Mouse (Mus musculus): ENCODE data around the gene Mia2.
A peak's percentile ranks its signal among the peaks of the same experiment; 100 is the strongest.

Mia2 gene

GRCm38 (mm10) chr12:59105914-59106313 is 10.3 kb downstream of the Mia2 start:
- no peak for DNase-seq

GRCm38 (mm10) chr12:59106491-59106890 is 10.9 kb downstream of the Mia2 start:
- no peak for DNase-seq

DNA sequence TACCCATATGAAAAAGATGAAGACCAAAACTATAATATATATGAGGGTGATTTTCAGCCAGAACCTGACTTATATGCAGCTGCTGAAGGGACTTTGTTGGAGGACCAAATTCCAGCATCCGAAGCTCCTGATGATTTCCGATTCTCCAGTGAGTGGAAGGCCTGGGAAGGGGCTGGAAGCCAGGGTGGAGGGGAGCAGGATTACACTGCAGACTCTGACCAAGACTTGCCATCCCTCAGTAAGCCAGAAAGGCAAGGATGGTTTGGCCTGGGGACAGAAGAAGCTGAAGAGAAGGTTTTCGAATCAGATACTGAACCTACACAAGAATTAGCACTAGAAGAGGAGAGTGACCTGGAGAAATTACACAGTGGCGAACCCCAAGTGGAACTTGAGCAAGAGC is 12.3 kb downstream of the Mia2 start:
- no peak for DNase-seq

- DNase-seq: no peak
Measured at GRCm38 (mm10) chr12:59117184-59117583, 21.6 kb downstream of the Mia2 start.

- no peak for DNase-seq
Measured at GRCm38 (mm10) chr12:59125426-59125825, 29.8 kb downstream of the Mia2 start.

DNA sequence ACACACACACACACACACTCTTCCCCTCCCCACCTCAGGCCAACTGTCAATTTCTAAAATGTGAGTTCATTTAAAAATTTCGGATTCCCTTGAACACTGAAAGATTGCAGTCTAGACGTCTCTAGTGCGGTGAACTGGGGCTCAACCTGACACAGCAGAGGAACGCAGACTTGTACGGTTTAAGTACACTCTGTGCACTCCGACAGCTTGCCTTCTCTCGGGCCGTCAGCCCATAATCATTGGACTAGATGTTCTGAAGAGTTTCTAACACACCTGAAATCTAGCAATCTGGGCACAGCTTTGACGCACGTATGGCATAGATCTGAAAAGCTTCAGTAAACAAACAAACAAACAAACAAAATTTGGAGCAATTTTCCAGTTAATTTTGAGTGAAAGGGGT is 32.9 kb downstream of the Mia2 start:
- DNase-seq: no peak

- no peak for DNase-seq
Measured at GRCm38 (mm10) chr12:59129038-59129437, 33.4 kb downstream of the Mia2 start.

DNA sequence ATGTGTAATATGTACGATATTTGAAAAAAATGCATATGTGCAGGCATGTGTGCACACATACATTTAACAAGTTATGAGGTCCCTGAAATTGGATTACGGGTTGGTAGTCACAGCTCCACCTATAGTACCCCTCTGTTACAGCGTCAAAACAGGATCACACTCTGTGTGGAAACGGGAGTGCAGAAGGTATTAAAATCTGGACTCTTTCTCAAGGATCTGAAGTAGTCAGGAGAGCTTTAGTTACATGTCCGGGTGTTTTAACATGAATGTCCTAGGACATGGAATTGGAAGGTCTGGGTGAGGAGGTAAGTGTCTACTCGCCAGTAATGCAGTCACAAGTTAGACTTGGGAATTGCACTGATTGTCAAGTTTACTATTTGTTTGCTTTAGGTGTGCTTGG is 34.0 kb downstream of the Mia2 start:
- DNase-seq: peak; percentile 18 to 19

DNA sequence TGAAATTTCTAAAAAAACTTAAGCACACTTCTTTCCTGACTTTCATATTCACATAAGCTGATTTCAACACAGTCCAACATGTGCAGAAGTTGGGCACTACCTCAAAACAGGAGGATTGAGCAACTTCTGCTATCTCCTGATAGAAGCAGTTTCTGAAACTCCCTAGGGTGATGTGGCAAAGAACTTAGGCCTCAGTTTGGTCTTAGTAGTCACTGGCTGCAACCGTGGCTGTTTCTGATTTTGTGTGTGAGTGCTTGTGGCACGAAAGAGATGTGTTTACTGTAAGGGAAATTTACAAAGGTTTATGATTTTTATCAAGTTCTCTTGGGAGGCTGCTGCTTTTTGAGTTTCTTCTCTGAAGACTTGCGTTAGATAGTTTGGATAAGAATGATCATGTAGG is 34.6 kb downstream of the Mia2 start:
- DNase-seq: peak; percentile 45 to 52

- peak; percentile 96 to 97 for DNase-seq
Measured at GRCm38 (mm10) chr12:59130651-59131577, 35.3 kb downstream of the Mia2 start.

- DNase-seq: no peak
Measured at GRCm38 (mm10) chr12:59131578-59131946, 36.0 kb downstream of the Mia2 start.

- DNase-seq: no peak
Measured at GRCm38 (mm10) chr12:59132462-59132861, 36.9 kb downstream of the Mia2 start.

GRCm38 (mm10) chr12:59132940-59133339 is 37.3 kb downstream of the Mia2 start:
- peak in 1 of 2 experiments; percentile 10 for DNase-seq

DNA sequence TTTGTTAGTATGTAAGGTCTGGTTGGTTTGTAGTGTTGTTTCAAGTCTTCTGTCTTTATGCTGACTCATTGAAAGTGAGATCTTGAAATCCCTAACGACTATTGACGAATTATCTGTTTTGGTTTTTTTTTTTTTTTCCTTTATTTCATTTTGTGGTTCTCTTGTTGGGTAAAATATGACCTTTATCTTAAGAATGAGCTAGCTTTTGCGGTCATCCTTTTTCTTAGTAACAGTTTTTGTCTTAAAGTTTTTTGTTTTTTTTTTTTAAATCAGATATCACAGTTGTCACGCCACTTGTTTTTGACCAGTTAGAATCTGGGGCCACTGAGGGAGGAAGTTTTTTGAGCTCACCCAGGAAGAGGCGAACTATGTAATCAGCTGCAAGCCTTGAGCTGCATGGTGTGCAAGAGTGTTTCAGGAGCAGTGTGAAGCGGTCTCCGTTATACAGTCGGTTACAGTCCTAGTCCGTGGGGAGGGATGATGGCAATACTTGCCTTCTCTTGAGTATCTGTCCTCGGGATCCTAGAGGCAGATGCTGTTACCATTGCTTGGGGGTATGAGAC is 37.9 kb downstream of the Mia2 start:
- no peak for DNase-seq

- DNase-seq: no peak
Measured at GRCm38 (mm10) chr12:59135096-59135495, 39.5 kb downstream of the Mia2 start.

- DNase-seq: no peak
Measured at GRCm38 (mm10) chr12:59135533-59136300, 40.1 kb downstream of the Mia2 start.

DNA sequence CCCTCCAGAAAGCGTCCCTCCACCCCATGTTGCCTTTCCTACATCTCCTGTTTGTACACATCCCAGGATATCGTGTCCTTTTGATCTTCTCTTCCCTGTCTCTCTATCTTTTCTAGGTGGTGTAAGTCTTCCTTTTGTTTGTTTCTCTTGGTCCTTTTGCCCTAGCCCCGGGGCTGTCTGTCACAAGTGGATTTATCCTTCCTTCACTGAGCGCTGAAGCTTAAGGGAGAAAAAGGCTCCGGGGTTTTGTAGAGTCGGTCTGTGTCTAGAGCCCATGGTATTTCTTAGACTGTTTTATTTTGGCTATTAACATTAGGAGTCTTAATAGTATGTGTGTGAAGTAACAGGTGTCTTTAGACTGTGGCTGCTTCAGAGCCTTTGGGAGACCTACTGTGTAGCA is 41.4 kb downstream of the Mia2 start:
- no peak for DNase-seq

GRCm38 (mm10) chr12:59139372-59139771 is 43.8 kb downstream of the Mia2 start:
- DNase-seq: no peak

DNA sequence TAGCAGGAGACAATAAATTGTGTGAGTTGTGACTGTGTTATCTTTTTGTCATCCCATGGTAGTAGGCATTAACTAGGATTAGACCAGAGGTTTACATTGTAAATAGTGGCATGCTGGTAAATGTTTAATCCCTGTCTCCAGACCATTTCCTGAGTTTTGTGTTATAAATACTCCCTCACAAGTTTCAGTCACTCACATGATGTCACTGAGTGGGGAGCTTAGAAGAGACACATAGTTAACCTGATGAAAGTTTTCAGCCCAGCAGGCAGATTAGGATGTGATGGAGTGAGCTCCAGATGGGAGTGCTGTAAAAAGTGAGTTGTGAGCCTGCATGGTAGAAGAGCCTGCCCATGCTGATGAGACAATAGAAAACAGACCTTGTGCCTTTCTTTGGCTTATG is 49.5 kb downstream of the Mia2 start:
- DNase-seq: no peak

GRCm38 (mm10) chr12:59149691-59150090 is 54.1 kb downstream of the Mia2 start:
- DNase-seq: no peak

DNA sequence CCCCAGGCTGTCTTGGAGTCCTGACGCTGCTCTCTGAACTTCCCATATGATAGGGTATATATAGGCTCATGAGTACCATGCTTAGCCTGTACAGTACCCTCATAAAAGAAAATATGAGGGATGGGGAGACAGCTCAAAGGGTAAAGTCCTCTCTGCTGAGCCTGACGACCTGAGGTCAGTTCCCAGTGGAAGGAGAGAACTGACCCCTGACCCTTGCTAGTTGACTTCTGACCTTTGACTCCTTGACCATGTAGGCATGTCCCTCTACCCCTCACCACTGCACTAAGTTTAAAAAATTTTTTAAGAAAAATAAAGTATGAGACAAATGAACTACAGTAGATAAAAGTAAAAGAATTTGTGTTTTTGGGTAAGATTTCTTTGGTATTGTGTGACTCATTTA is 65.5 kb downstream of the Mia2 start:
- DNase-seq: no peak

DNA sequence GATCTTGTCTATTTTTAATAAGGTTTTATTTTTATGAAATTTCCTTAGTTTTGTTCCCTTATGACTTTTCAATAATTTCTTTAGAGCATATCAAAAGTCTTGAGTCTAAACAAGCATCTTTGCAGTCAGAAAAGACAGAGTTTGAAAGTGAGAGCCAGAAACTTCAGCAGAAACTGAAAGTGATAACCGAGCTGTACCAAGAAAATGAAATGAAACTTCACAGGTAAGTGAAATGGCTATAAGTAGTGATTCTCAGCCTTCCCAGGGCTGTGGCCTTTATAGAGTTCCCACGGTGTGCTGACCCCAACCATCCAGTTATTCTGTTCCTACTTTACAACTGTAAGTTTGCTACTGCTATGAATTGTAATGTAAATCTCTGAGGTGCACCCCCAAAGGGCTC is 67.2 kb downstream of the Mia2 start:
- no peak for DNase-seq

DNA sequence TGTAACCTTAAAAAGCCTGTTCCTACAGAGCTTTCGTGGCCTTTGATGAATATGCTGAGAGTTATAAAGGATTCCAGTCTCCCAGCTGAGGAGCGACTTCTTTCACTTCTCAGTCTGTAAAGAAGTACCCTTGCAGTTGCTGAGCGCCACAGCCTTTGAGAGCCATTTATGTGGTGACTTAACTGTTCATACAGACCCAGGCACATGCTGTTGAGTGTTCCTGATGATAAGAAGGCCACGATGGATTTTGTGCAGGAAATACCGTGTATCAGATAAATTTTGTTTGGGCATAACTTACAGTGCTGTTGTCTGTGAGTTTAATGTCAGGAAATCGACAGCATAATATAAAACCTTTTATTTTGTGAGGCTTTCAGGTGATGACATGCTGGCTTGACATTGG is 68.9 kb downstream of the Mia2 start:
- no peak for DNase-seq

GRCm38 (mm10) chr12:59166557-59166956 is 71.0 kb downstream of the Mia2 start:
- DNase-seq: no peak

Data from B cell, adult 2 months (primary cell).